Mouse (Mus musculus) hindbrain, embryonic 11.5 days (tissue): ENCODE measurements around the gene Rubcn. TPM values are rescaled to one million over a fixed set of nuclear protein-coding genes. Genes with fewer than 3 reads are reported as not detected.

Source experiments
- ATAC-seq: fragments of 200-750 bp; cut with Nextera tagmentation; 2 replicates; pipeline ENCODE4 v1.8.0; 2017; ENCODE audit warnings: mild to moderate bottlenecking, moderate TSS enrichment, moderate library complexity; ENCODE audit not compliant: low FRiP score
- DNase-seq: peaks from one replicate; pipeline ENCODE4 v3.0.0-alpha.2; 2015; ENCODE audit warnings: low spot score
- H3K27ac ChIP-seq: fragments of 300-500 bp; sonication (generic); 2 replicates; pipeline ENCODE4 v1.5.1; 2014; ENCODE audit warnings: mild to moderate bottlenecking, low read depth, low read length
- H3K27me3 ChIP-seq: fragments of 300-500 bp; sonication (generic); 2 replicates; pipeline ENCODE4 v1.6.1; 2014; ENCODE audit warnings: mild to moderate bottlenecking, low read length, moderate library complexity, mixed read lengths; ENCODE audit not compliant: control insufficient read depth, insufficient read depth
- H3K36me3 ChIP-seq: fragments of 300-500 bp; sonication (generic); 2 replicates; pipeline ENCODE4 v1.6.1; 2014; ENCODE audit warnings: mild to moderate bottlenecking, low read length, moderate library complexity, mixed read lengths; ENCODE audit not compliant: control insufficient read depth, insufficient read depth
- H3K4me1 ChIP-seq: fragments of 300-500 bp; sonication (generic); replicated peaks from 2 replicates; pipeline ENCODE4 v1.6.1; 2014; ENCODE audit warnings: low read length, mixed read lengths; ENCODE audit not compliant: control insufficient read depth, insufficient read depth
- H3K4me2 ChIP-seq: fragments of 300-500 bp; sonication (generic); replicated peaks from 2 replicates; pipeline ENCODE4 v1.6.1; 2014; ENCODE audit warnings: mild to moderate bottlenecking, low read depth, low read length
- H3K4me3 ChIP-seq: fragments of 300-500 bp; sonication (generic); 2 replicates; pipeline ENCODE4 v1.5.1; 2014; ENCODE audit warnings: low read depth, low read length
- H3K9ac ChIP-seq: fragments of 300-500 bp; sonication (generic); 2 replicates; pipeline ENCODE4 v1.6.1; 2014; ENCODE audit warnings: low read depth, low read length
- H3K9me3 ChIP-seq: fragments of 300-500 bp; sonication (generic); 2 replicates; pipeline ENCODE4 v1.6.1; 2016; ENCODE audit warnings: low read length; ENCODE audit not compliant: control insufficient read depth
- WGBS: fragments of 180-500 bp; shearing (Covaris S2); extraction: QIAGEN DNeasy Blood & Tissue Kit; methylation state at CpG from one replicate; pipeline ENCODE4 v1.1.7; 2014; 5-methylcytosine and 5-hydroxymethylcytosine counted together
- polyA plus RNA-seq: library from polyadenylated mRNA; unstranded; fragments of >200 nt; fragmentation: Nextera tagmentation; extraction: Ambion mirVana; gene quantifications from 2 replicates; pipeline ENCODE4 v1.2.1, GENCODE M21; 2014

Gene Rubcn
- polyA plus RNA-seq, 1 experiment from 2014 or later, result 13.1 TPM

DNA sequence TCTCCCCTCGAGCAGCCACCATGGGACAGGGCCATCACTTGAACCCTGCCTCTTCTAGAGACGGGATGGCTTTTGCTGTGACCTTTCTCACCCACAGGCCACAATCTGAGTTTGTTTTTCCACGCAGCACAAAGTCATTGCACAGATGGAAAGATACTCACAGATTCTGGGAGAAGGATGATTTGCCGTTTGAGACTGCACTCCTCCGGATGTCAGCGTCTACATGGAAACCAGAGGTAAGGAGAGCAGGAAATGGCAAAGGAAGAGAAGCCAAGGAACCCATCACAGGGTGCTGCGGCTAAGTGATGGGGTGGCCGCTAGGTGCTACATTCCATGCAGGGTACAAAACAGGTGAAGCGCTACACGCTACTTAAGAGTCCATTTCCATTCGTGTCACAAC lies 48.5 kb downstream of the Rubcn start:
- DNase-seq (no peak), ATAC-seq (no peak)
- no peak overlapping the region for H3K4me2 ChIP-seq
- no peak overlapping the region for H3K27ac ChIP-seq
- H3K36me3 ChIP-seq, result no peaks in the 10 kb centered on the region
- H3K27me3 ChIP-seq, result no peaks in the 10 kb centered on the region
- H3K9me3 ChIP-seq, result no peaks in the 10 kb centered on the region
- WGBS, result 86% methylated on average over 11 of the region's 11 CpGs
- no peaks in the 10 kb centered on the region for H3K4me1 ChIP-seq
- H3K4me3 ChIP-seq, result no peak overlapping the region
- H3K9ac ChIP-seq, result no peak overlapping the region

- ATAC-seq (no peak), DNase-seq (no peak)
- Histone ChIP-seq H3K27me3 (no peaks in the 10 kb centered on the region), H3K9me3 (no peaks in the 10 kb centered on the region), H3K9ac (no peak overlapping the region), H3K4me2 (no peak overlapping the region), H3K4me1 (no peaks in the 10 kb centered on the region), H3K4me3 (no peak overlapping the region), H3K27ac (no peak overlapping the region), H3K36me3 (no peaks in the 10 kb centered on the region)
- 96% methylated on average over 11 of the region's 11 CpGs for WGBS
These were observed 51.0 kb downstream of the Rubcn start for GRCm38 (mm10) chr16:32826521-32826920.

DNA sequence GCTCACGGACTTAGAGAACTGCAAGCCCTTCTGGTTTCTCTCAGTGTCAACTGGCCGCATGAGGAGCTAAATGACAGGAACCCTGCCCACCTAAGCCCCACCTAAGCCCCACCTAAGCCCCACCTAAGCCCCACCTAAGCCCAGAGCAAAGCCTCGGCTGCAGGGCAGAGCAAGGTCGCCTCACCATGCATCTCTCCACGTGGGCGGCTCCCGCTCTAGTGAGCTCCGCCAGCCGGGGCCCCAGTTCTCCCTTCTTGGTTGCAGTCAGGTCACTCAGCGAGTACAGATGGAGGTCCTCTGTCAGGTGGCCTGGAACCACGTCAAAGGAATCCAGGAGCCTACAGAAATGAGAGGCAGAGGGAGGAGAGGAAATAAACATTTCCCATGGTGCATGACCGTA lies 52.2 kb downstream of the Rubcn start:
- ATAC-seq, result no peak
- Histone ChIP-seq H3K4me1 (no peaks in the 10 kb centered on the region), H3K27me3 (no peaks in the 10 kb centered on the region), H3K4me2 (no peak overlapping the region), H3K36me3 (no peaks in the 10 kb centered on the region), H3K9me3 (no peaks in the 10 kb centered on the region), H3K27ac (no peak overlapping the region), H3K4me3 (no peak overlapping the region), H3K9ac (no peak overlapping the region)
- no peak for DNase-seq
- 86% methylated on average over 12 of the region's 12 CpGs for WGBS

DNA sequence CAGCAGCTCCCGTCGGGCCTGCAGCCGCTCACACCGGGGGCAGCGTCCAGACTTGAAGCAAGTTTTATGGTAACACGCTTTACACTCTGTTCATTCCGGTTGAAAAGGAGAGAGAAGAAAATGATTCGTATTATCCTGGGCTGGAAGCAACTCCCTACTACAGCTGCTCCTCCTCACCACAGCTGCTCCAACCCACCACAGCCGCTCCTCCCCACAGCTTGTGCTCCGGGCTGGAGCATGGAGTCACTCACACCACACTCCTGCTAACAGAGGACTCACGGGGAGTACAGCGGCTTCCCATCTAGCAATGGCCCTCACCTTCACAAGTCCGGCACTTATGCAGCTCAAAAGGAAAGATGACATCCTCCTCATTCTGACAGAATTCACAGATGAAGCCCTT lies 53.5 kb downstream of the Rubcn start:
- H3K27me3 ChIP-seq, result no peaks in the 10 kb centered on the region
- H3K4me3 ChIP-seq, result no peak overlapping the region
- H3K9ac ChIP-seq, result no peak overlapping the region
- no peak overlapping the region for H3K4me2 ChIP-seq
- no peaks in the 10 kb centered on the region for H3K4me1 ChIP-seq
- DNase-seq (no peak), ATAC-seq (no peak)
- H3K27ac ChIP-seq, result no peak overlapping the region
- no peaks in the 10 kb centered on the region for H3K36me3 ChIP-seq
- 94% methylated on average over 13 of the region's 13 CpGs for WGBS
- no peaks in the 10 kb centered on the region for H3K9me3 ChIP-seq

GRCm38 (mm10) chr16:32823487-32823886 lies 54.1 kb downstream of the Rubcn start:
- 90% methylated on average over 8 of the region's 8 CpGs for WGBS

DNA sequence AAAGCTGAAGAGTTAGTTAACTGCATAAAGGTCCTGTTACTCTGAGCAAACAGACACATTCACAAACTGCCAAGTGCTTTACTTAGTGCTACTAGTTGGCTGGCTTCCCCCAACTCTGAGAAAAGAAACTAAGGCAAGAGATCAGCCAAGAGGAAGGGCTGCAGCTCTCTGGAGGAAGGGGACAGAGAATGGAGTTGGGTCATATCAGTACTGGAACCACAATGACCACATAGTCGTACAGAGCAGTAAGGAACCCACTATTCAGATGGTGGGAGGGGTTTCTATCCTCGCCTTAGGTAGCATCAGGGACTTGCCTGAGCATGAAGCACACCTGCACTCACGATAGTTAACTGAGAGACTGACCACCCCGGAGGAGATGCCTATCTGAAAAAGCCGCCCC lies 54.7 kb downstream of the Rubcn start:
- DNase-seq (no peak), ATAC-seq (no peak)
- Histone ChIP-seq H3K4me3 (no peak overlapping the region), H3K4me2 (no peak overlapping the region), H3K4me1 (no peaks in the 10 kb centered on the region), H3K9me3 (no peaks in the 10 kb centered on the region), H3K27me3 (no peaks in the 10 kb centered on the region), H3K36me3 (no peaks in the 10 kb centered on the region), H3K27ac (no peak overlapping the region), H3K9ac (no peak overlapping the region)
- 87% methylated on average over 5 of the region's 5 CpGs for WGBS

More at GRCm38 (mm10) chr16:32823487-32823886, 54.1 kb downstream of the Rubcn start:
- Histone ChIP-seq H3K36me3 (no peaks in the 10 kb centered on the region), H3K27ac (no peak overlapping the region), H3K9ac (no peak overlapping the region), H3K4me1 (no peaks in the 10 kb centered on the region), H3K27me3 (no peaks in the 10 kb centered on the region), H3K9me3 (no peaks in the 10 kb centered on the region), H3K4me3 (no peak overlapping the region), H3K4me2 (no peak overlapping the region)
- DNase-seq, result no peak
- ATAC-seq, result no peak

GRCm38 (mm10) chr16:32822450-32822827 lies 55.1 kb downstream of the Rubcn start:
- Histone ChIP-seq H3K9me3 (no peaks in the 10 kb centered on the region), H3K36me3 (no peaks in the 10 kb centered on the region), H3K4me1 (no peaks in the 10 kb centered on the region), H3K4me3 (no peak overlapping the region), H3K4me2 (no peak overlapping the region), H3K27ac (no peak overlapping the region), H3K27me3 (no peaks in the 10 kb centered on the region), H3K9ac (no peak overlapping the region)
- no peak for DNase-seq
- WGBS, result 82% methylated on average over 6 of the region's 6 CpGs
- ATAC-seq, result no peak

GRCm38 (mm10) chr16:32821772-32822449 lies 55.7 kb downstream of the Rubcn start:
- DNase-seq (no peak), ATAC-seq (no peak)
- Histone ChIP-seq H3K27me3 (no peaks in the 10 kb centered on the region), H3K27ac (no peak overlapping the region), H3K36me3 (no peaks in the 10 kb centered on the region), H3K9ac (no peak overlapping the region), H3K4me2 (no peak overlapping the region), H3K4me3 (no peak overlapping the region), H3K9me3 (no peaks in the 10 kb centered on the region), H3K4me1 (no peaks in the 10 kb centered on the region)
- 79% methylated on average over 10 of the region's 10 CpGs for WGBS

DNA sequence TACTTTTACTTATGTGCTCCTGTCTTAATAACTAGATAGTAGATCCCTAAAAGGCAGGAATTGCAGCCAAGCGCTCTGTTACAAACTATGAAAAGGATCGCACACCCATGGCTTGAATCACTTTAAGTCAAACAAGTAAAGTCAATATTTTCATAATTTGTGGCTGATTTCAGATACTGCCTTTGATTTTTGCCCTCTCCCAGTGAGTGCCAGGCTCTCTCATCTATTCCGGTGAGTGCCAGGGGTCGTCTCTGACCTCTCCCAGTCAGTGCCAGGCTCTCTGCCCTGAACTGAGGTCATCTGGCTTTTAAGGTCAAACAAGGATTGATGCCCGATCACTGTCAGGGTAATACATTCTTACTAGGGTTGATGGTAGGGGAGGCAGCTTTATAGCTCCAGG lies 59.1 kb downstream of the Rubcn start:
- Histone ChIP-seq H3K36me3 (no peaks in the 10 kb centered on the region), H3K27me3 (no peaks in the 10 kb centered on the region), H3K4me1 (no peaks in the 10 kb centered on the region), H3K9ac (no peak overlapping the region), H3K27ac (no peak overlapping the region), H3K9me3 (no peaks in the 10 kb centered on the region), H3K4me3 (no peak overlapping the region), H3K4me2 (no peak overlapping the region)
- DNase-seq (no peak), ATAC-seq (no peak)
- 91% methylated on average over 5 of the region's 5 CpGs for WGBS
